ENCODE assay signal across 12 mouse cellular contexts in genomic region chr12:84670555-84670954, GRCm38 (mm10). TPM values are rescaled to one million over a fixed set of nuclear protein-coding genes. Genes with fewer than 3 reads are reported as not detected.
DNase-seq lines count a peak whose midpoint lies in the region; ATAC-seq and TF ChIP-seq lines count a peak whose summit lies in the region.
"Had no signal": no experiment of that assay in that cellular context is flagged by ENCODE, and none has a peak within 500 bp of the region (broad histone marks: within the 10 kb centered on the region; RNA-seq: fewer than 3 reads in every experiment).

No protein-coding gene starts in this region.

- TF ChIP-seq EP300 in lung, postnatal 0 days (IDR thresholded peaks at IDR 0.05) = no peak

- no peaks in the 10 kb centered on the region for H3K36me3 ChIP-seq in lung, postnatal 0 days (ENCODE audit: insufficient read depth, low read length)
- H3K36me3 ChIP-seq in kidney, embryonic 15.5 days = no peaks in the 10 kb centered on the region

- ATAC-seq in lung, postnatal 0 days = no peak
- ATAC-seq in kidney, embryonic 15.5 days (replicated peaks; ENCODE audit: low FRiP score) = no peak

- H3K9me3 ChIP-seq in lung, postnatal 0 days (ENCODE audit: low read length) = no peaks in the 10 kb centered on the region
- no peaks in the 10 kb centered on the region; the same call in 1 of the 2 replicates for H3K9me3 ChIP-seq in kidney, embryonic 15.5 days (replicated peaks)

- H3K4me1 ChIP-seq in lung, postnatal 0 days (ENCODE audit: insufficient read depth, low read depth, low read length) = no peaks in the 10 kb centered on the region
- no peaks in the 10 kb centered on the region for H3K4me1 ChIP-seq in kidney, embryonic 15.5 days

- DNase-seq in embryo, embryonic 10 days (ENCODE audit: low spot score) = peak; percentile 34
- DNase-seq in embryo, embryonic 9.5 days (ENCODE audit: extremely low spot score) = no peak
- DNase-seq in lung, postnatal 0 days (ENCODE audit: low spot score) = peak; percentile 23
- no peak for DNase-seq in lung, postnatal 25 days (ENCODE audit: low spot score)
- DNase-seq in ZHBTc4 (ENCODE audit: low read depth, low spot score) = peak; percentile 90
- DNase-seq in naive thymus-derived CD4-positive, alpha-beta T cell, adult 2 months (ENCODE audit: low read depth) = peak; percentile 5
- no peak for DNase-seq in urinary bladder, adult 18-20 months (ENCODE audit: low spot score in 2 of 2)

- TF ChIP-seq CTCF in lung, postnatal 0 days (IDR thresholded peaks at IDR 0.05) = peak; percentile 38

- H3K4me3 ChIP-seq in lung, postnatal 0 days (ENCODE audit: low read depth, low read length) = no peak overlapping the region
- H3K4me3 ChIP-seq in kidney, embryonic 15.5 days (replicated peaks) = no peak overlapping the region

- no peak overlapping the region for H3K27ac ChIP-seq in lung, postnatal 0 days (ENCODE audit: low read length)
- H3K27ac ChIP-seq in kidney, embryonic 15.5 days = no peak overlapping the region
- H3K27ac ChIP-seq: macrophage had no signal

- H3K27me3 ChIP-seq in lung, postnatal 0 days (replicated peaks; ENCODE audit: insufficient read depth, low read length) = no peaks in the 10 kb centered on the region
- H3K27me3 ChIP-seq in kidney, embryonic 15.5 days = peaks cover 14% of the 10 kb centered on the region

- no peak overlapping the region for H3K4me2 ChIP-seq in lung, postnatal 0 days (replicated peaks; ENCODE audit: low read depth, low read length)
- H3K4me2 ChIP-seq in kidney, embryonic 15.5 days = no peak overlapping the region

- no peak overlapping the region for H3K9ac ChIP-seq in lung, postnatal 0 days (replicated peaks; ENCODE audit: low read depth)
- H3K9ac ChIP-seq in kidney, embryonic 15.5 days = no peak overlapping the region

- 86% methylated on average over 3 of the region's 3 CpGs for WGBS in lung, postnatal 0 days
- WGBS in kidney, embryonic 15.5 days = 90% methylated on average over 3 of the region's 3 CpGs

RNA-seq across cellular contexts. Expression of gene Syndig1l, which starts 28.1 kb away (rescaled TPM):
- not detected in 2 replicates for polyA plus RNA-seq in lung, postnatal 0 days (2015; fragmentation: Nextera tagmentation; extraction: Ambion mirVana)
- 0.05 and 0.09 TPM in 2 replicates for polyA plus RNA-seq in kidney, embryonic 15.5 days (2015; fragmentation: Nextera tagmentation; extraction: Ambion mirVana)

RNA-seq across cellular contexts. Expression of gene Vrtn, which starts 29.7 kb away (rescaled TPM):
- polyA plus RNA-seq in lung, postnatal 0 days (2015; fragmentation: Nextera tagmentation; extraction: Ambion mirVana) = not detected in 2 replicates
- not detected in 2 replicates for polyA plus RNA-seq in kidney, embryonic 15.5 days (2015; fragmentation: Nextera tagmentation; extraction: Ambion mirVana)
- polyA plus RNA-seq: gonadal fat pad, adult 2 months; intestine, embryonic 14.5 days; macrophage; stomach, embryonic 14.5 days had no signal

RNA-seq across cellular contexts. Expression of gene Abcd4, which starts 53.3 kb away (rescaled TPM):
- 9.2 and 10.5 TPM in 2 replicates for polyA plus RNA-seq in lung, postnatal 0 days (2015; fragmentation: Nextera tagmentation; extraction: Ambion mirVana)
- polyA plus RNA-seq in kidney, embryonic 15.5 days (2015; fragmentation: Nextera tagmentation; extraction: Ambion mirVana) = 17.1 and 19.9 TPM in 2 replicates

Comparison
In these comparisons a context has a peak if more than half of its experiments do, and no peak if none do; other contexts are left out.
1. DNase-seq: peak in embryo, embryonic 10 days (single experiment), lung, postnatal 0 days (single experiment), ZHBTc4 (single experiment) and naive thymus-derived CD4-positive, alpha-beta T cell, adult 2 months (single experiment); none in embryo, embryonic 9.5 days (single experiment), lung, postnatal 25 days (single experiment) and urinary bladder, adult 18-20 months (0 of 2).